Mouse (Mus musculus): ENCODE measurements around the gene Fmnl3.
A peak's percentile ranks its signal among the peaks of the same experiment; 100 is the strongest.

- TF ChIP-seq BHLHE40 (IDR thresholded peaks at IDR 0.05; ENCODE audit: low read depth, low read length) (peak; percentile 67), USF2 (conservative IDR thresholded peaks at IDR 0.05; ENCODE audit: low read depth, low read length) (no peak), POLR2A (IDR thresholded peaks at IDR 0.05; ENCODE audit: low read depth, low read length) (peak; percentile 78), CTCF (conservative IDR thresholded peaks at IDR 0.05 in 1 of 2, IDR thresholded peaks at IDR 0.05 in 1 of 2; ENCODE audit: low read depth in 2 of 2, low read length in 2 of 2) (peak in 1 of 2 experiments; percentile 56; a peak in 2 of 4 replicates), CHD2 (IDR thresholded peaks at IDR 0.05; ENCODE audit: low read length) (peak; percentile 43), EP300 (IDR thresholded peaks at IDR 0.05; ENCODE audit: low read length) (no peak), MAFK (IDR thresholded peaks at IDR 0.05; ENCODE audit: insufficient replicate concordance, low read length) (no peak), TBP (conservative IDR thresholded peaks at IDR 0.05; ENCODE audit: low read depth, low read length) (no peak)
Observed at GRCm38 (mm10) chr15:99294813-99295374, 75.4 kb downstream of the Fmnl3 start, which contains the start of gene Prpf40b.
